Mouse (Mus musculus): ENCODE measurements around the gene Pkp1. TPM values are rescaled to one million over a fixed set of nuclear protein-coding genes. Genes with fewer than 3 reads are reported as not detected.
A peak's percentile ranks its signal among the peaks of the same experiment; 100 is the strongest.

The Pkp1 gene
- total RNA-seq, 2 experiments from 2014 or later = not detected

DNA sequence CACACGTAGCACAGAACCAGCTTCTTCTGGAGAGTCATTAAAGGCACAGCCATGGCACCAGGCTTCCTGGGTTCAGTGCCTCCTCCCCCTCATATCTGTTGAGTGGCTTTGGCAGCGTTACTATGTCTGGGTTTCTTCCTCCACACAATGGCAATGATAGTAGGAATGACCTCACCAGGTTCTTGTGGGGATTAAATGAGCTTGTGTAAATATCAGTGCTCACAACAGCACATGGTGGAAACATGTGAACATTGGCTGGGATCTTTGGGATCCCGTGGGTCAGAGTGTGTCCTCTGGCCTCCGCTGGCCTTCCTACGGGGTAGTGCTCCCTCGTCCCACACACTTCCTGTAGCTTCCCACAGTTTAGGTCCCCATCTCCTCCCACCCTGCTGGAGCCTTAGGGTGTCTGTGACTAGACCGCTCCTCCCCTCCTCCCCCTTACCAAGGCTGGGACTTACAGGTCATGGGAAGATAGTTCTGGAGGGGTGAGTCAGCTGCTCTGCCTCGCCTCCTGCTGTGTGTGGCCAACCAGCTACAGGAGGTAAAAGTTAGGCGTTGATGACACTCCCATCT is 56.9 kb downstream of the Pkp1 start:
- DNase-seq (ENCODE audit: low spot score in 2 of 2) = no peak
- Histone ChIP-seq H3K4me3 (no peak overlapping the region), H3K27ac (no peak overlapping the region)
- no peak for TF ChIP-seq CTCF (conservative IDR thresholded peaks at IDR 0.05)

DNA sequence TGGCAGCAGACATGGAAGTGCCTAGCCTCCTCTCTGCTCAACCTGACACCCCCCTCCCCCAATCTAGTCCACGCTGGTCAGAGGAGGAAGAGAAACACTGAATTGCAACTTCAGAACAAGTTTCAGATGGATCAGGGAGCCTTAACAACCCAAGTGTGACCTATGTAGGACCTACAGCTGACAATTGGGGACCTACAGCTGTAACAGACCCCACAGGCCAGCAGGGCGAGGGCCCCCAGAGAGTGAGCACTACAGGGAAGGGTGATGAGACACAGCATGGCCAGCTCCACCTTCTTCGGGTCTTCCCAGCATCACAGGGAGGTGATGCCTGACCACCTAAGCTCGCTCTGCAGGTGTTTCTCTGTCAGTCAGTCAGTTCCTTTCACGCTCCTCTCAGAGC is 57.9 kb downstream of the Pkp1 start:
- TF ChIP-seq CTCF (conservative IDR thresholded peaks at IDR 0.05) = no peak
- Histone ChIP-seq H3K4me3 (no peak overlapping the region), H3K27ac (no peak overlapping the region)
- DNase-seq (ENCODE audit: low spot score in 2 of 2) = no peak

DNA sequence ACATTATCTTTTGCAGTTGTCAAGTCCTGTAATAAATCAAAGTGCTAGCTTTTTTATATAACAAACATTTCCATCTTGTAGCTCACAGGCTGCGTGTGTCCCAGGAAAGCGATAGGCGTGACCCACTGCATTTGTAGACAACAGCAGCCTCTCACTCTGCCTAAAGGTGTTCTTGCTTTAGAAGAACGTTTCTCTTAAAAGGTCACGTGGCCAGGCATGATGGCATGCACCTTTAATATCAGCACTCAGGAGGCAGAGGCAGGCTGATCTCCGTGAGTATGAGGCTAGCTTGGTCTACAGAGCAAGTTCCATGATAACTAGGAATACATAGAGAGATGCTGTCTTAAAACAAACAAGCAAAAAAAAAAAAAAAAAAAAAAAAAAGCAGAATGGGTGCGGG is 60.5 kb downstream of the Pkp1 start:
- Histone ChIP-seq H3K4me3 (no peak overlapping the region), H3K27ac (no peak overlapping the region)
- no peak for TF ChIP-seq CTCF (conservative IDR thresholded peaks at IDR 0.05)
- DNase-seq (ENCODE audit: low spot score in 2 of 2) = no peak

DNA sequence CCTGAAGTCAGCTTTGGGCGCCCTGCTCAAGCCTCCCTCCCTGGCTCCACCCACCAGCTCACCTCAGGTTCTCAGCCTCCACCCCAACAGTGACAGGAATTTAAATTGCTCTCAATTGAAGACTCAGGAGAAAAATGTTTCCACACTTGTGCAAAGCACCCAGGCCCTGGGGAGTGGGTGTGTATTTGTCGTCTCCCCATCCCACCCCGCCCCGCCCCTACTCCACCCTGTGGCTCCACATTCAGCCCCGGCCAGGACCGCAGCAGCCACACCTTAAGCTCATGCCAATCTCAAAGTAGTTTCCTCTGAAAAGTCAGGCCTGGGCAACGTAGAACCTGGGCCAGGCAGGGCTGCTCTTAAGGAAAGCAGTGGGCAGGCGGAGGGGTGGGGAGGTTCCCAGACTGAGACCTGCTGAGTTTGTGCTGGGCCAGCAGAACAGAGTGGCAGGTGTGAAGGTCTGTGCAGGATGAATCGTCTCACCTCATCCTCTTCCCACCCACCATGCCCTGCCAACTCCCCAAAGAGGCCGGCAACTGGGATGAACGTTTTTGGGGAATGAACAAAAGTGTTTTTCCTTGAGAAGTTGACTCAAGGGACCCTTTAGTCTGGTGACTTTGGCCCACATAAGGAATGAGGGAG is 61.8 kb downstream of the Pkp1 start:
- Histone ChIP-seq H3K27ac (no peak overlapping the region), H3K4me3 (no peak overlapping the region)
- no peak for TF ChIP-seq CTCF (conservative IDR thresholded peaks at IDR 0.05)
- no peak for DNase-seq (ENCODE audit: low spot score in 2 of 2)

DNA sequence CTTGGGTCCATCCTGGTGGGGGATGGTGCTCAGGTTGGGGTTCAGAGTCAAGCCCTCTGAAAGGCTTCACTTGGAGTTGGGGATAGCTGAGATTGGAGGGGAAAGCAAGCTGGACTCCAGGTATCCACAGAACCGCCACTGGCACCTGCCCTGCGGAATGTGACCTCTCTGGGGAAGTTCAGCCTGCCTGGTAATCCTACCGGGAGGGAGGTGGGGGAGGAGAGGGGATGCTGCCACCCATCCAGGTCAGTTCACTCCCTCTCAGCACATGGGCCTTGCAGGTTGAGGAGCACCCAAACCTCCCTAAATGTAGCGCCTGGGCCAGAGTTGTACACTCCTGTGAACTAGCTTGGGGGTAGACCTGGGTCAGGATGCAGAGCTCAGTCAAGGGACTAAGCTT is 62.9 kb downstream of the Pkp1 start:
- H3K4me3 ChIP-seq = no peak overlapping the region
- no peak overlapping the region for H3K27ac ChIP-seq
- no peak for DNase-seq (ENCODE audit: low spot score in 2 of 2)
- TF ChIP-seq CTCF (conservative IDR thresholded peaks at IDR 0.05) = no peak

DNA sequence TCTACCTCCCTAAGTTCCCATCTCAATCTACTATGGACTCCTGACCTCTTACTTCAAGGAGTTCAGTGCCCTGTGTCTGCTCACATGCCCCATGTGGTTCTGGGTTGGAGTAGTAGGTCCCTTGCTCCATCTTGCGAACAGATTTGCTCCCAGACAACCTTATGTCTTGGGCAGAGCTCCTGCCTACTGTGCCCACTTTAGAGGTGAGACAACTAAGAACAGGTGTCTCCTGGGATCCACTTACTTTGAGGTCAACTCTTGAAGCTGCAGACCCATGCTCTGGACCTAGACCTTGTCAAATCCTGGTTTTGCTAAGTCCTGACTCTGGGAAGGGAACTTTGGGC is 63.7 kb downstream of the Pkp1 start:
- H3K4me3 ChIP-seq = no peak overlapping the region
- no peak for TF ChIP-seq CTCF (conservative IDR thresholded peaks at IDR 0.05)
- no peak for DNase-seq (ENCODE audit: low spot score in 2 of 2)
- H3K27ac ChIP-seq = no peak overlapping the region

DNA sequence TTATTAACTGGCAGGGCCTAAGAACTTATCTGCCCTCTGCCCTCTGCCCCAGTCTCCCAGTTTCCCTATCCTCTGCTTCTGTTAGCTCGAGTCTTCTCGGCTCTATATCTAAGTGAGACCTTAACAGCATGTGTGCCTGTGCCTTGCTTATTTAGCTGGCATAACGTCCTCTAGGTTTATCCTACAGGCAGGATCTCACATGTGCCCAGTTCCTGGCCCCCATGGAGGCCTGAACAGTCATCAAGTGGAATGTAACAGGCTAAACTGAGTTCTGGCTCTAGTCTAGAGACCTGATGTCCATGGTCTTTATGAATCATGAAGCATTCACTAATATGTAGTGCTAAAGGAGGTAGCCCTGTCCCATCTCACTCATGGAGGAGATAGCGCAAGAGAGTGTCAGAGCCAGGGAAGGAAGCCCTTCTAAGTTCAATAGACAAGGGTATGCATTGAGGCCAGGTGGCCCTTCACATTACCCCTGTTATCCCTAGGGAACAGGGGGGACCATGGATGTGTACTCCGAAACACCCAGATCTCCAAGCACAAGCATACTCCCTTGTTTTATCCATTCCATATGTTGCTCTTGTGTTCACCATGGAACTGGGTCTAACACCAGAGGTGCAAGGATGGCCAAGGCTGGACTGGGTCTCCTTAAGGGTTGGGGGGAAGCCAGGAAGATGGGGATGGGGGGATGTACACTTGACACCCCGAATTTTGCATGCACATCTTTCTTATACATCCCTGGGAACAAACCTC is 64.2 kb downstream of the Pkp1 start:
- DNase-seq (ENCODE audit: low spot score in 2 of 2) = no peak
- Histone ChIP-seq H3K4me3 (no peak overlapping the region), H3K27ac (no peak overlapping the region)
- no peak for TF ChIP-seq CTCF (conservative IDR thresholded peaks at IDR 0.05)

DNA sequence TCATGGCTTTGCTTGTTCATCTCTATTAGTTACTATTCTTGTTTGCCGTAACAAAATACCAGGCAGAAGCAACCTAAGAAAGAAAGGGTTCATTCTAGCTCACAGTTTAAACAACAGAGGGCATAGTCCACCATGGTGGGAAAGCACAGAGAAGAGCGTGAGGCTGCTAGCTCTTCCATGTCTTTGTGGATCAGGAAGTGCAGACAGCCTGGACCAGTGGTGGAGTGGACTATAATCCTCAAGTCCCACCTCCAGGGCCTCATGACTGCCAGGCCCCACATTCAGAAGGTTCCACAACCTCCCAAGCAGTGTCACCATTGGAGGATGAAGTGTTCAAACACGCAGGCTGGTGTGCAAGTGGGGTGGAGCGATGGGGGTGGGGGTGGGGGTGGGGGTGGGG is 65.8 kb downstream of the Pkp1 start:
- no peak for DNase-seq (ENCODE audit: low spot score in 2 of 2)
- H3K4me3 ChIP-seq = no peak overlapping the region
- no peak overlapping the region for H3K27ac ChIP-seq
- TF ChIP-seq CTCF (conservative IDR thresholded peaks at IDR 0.05) = no peak

DNA sequence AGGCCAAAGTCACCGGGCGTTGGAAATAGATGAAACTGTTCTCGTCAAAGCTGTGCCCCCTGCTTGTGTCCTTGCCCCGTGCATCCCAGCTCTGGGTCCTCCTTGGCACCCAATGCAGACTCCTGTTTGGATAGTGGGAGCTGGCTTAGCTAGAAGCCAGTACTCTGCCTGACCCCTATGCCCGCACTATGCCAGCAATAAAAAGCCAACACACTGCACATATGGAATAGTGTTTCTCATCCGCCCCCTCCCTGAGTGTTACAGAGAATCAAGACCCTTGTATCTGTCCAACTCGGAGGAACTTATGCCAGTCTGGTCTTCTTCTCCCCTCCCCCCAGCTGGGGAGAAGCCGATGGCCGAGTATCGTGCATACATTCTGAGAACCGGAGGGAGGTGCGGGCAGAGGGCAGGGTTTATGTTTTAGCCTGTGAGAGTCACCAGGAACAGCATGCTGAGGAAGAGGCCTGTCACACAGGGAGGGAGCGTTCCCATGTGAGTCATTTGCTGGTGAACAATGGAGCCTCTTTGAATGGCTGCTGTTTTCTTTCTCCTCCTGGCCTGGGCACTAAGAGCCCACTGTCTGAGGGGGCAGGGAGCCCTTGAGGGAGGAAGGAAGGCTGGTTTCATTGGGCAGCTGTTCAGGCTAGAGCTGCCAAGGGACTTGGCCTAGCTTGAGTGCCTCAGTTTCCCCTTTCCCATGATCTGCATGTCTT is 66.8 kb downstream of the Pkp1 start:
- DNase-seq (ENCODE audit: low spot score in 2 of 2) = peak; percentile 21 to 54
- H3K27ac ChIP-seq = peak overlapping the region; percentile 67
- H3K4me3 ChIP-seq = no peak overlapping the region
- no peak for TF ChIP-seq CTCF (conservative IDR thresholded peaks at IDR 0.05)

DNA sequence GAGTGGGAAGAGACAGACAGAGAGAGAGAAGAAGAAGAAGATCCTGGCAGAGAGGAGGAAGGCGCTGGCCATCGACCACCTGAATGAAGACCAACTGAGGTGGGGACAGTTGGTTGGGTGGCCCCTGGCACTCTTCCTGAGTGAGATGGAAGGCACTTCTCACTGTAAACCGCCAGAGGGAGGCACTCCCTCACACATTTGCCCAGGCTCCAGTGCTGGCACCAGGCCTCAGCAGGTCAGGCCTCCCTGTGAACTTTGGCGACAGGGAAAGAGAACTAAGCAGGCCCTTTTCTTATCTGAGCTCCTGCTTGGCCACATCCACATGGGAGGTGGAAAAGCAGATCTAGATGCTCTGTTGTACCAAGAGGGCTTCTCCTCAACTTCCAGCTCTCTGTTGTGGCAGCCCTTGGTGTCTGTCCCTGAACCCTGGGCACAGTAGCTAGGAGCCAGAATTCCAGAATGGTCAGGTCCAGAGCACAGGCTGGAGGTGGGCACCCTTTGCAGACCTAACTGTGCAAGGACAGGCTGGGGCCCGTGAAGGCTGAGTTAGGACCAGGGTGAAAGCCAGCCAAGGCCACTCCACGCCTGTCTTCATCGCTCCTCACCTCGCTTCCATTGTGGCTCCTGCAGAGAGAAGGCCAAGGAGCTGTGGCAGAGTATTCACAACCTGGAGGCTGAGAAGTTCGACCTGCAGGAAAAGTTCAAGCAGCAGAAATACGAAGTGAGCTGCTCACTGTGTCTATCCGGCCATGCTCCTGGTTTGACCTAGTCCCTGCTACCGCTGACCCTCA is 68.1 kb downstream of the Pkp1 start:
- Histone ChIP-seq H3K27ac (peak overlapping the region; percentile 33; the same call in 1 of the 2 replicates), H3K4me3 (no peak overlapping the region)
- DNase-seq (ENCODE audit: low spot score in 2 of 2) = peak in 1 of 2 experiments; percentile 36
- TF ChIP-seq CTCF (conservative IDR thresholded peaks at IDR 0.05) = peak; percentile 84

DNA sequence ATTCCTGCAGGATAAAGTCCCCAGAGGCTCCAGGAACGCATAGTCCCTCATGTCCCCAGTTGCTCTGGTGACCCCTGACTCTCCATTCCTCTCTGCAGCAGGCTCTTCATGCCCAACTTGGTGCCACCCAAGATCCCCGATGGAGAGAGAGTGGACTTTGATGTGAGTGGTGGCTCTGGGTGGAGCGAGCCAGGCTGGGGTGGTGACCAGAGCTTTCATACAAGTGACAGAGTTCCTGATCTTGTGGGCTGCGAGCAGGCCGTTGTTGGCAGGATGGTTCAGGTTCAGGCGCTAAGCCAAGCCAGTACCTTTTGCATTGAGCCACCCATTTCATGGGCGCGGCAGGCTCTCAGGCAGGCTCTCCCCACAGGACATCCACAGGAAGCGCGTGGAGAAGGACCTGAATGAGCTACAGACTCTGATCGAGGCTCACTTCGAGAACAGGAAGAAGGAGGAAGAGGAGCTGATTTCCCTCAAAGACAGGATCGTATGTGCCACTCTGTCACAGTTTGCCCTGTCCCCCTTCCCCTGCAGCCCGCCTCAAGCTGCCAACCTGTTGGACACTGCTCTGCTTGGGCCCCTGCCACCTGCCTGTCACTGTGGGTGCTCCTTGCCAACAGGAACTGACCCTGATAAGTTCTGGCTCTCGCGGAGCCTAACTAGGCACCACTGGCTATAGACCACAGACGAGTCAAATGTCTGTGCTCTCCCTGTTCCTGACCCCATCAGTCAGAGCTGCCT is 71.2 kb downstream of the Pkp1 start:
- no peak for TF ChIP-seq CTCF (conservative IDR thresholded peaks at IDR 0.05)
- no peak overlapping the region for H3K27ac ChIP-seq
- DNase-seq (ENCODE audit: low spot score in 2 of 2) = no peak
- no peak overlapping the region for H3K4me3 ChIP-seq

DNA sequence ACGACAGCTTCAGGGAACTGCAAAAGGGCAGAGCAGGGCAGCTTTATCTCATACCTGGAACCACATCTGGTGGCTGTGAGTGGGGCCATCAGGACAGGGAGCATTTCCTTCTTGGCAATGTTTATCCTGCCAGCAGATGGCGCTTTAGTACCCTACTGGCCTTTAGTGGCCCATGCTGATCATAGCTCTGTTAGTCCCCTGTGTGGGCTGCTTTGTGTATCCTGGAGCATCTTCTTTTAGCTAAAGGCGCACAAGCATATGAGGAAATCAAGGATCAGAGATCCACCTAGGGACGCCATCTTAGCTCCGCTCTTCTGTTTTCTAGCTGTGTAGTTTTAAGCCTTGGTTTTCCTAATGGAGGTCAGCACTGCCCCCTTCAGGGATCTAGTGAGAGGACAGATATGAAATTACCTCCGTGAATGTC is 71.9 kb downstream of the Pkp1 start:
- Histone ChIP-seq H3K4me3 (no peak overlapping the region), H3K27ac (no peak overlapping the region)
- no peak for DNase-seq (ENCODE audit: low spot score in 2 of 2)
- peak; percentile 76 for TF ChIP-seq CTCF (conservative IDR thresholded peaks at IDR 0.05)

All from layer of hippocampus, adult 2 months (tissue).